ENCODE assay signal across 18 mouse cellular contexts in the genomic region with DNA sequence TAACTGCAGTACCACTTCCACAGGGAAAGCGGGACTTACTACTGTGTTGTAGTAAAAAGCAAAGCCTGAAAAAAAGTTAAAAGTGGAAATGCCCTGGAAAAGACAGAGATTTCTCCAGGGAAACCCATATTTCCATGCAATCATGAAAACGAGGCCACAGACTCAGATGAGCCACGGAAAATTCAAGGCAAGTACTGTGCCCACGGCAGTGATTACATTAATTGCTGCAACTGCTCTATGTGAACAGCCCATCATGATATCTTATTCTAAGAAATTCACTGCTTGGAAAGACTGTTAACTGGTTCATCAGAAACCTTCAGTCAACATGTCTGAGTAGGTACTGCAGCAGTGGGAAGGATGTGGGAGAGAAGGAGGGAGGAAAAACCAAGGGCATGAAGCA.
"Had no signal": no experiment of that assay in that cellular context is flagged by ENCODE, and none has a peak within 500 bp of the region (broad histone marks: within the 10 kb centered on the region; RNA-seq: fewer than 3 reads in every experiment).

No protein-coding gene starts in this region.

- H3K4me2 ChIP-seq: kidney, embryonic 15.5 days; liver, embryonic 13.5 days; midbrain, embryonic 15.5 days; neural tube, embryonic 12.5 days; stomach, embryonic 15.5 days had no signal

- H3K4me3 ChIP-seq: kidney, embryonic 15.5 days; left cerebral cortex, adult 2 months; liver, embryonic 13.5 days; midbrain, embryonic 15.5 days; neural tube, embryonic 12.5 days; stomach, embryonic 15.5 days had no signal

- H3K9ac ChIP-seq: kidney, embryonic 15.5 days; liver, embryonic 13.5 days; midbrain, embryonic 15.5 days; neural tube, embryonic 12.5 days; stomach, embryonic 15.5 days had no signal

- H3K36me3 ChIP-seq: kidney, embryonic 15.5 days; liver, embryonic 13.5 days; midbrain, embryonic 15.5 days; neural tube, embryonic 12.5 days; stomach, embryonic 15.5 days had no signal

- DNase-seq: kidney, adult 11 months; kidney, adult 8-10 months; kidney, postnatal 10 days; kidney, postnatal 36 days; layer of hippocampus, postnatal 36 days; liver, embryonic 13.5 days; lung, adult 2 months; lung, postnatal 14 days; lung, postnatal 4 days; retina, postnatal 1 day; right cerebral cortex, postnatal 25 days; spleen, adult 18-20 months; thymus, postnatal 25 days had no signal

- H3K4me1 ChIP-seq: kidney, embryonic 15.5 days; liver, embryonic 13.5 days; midbrain, embryonic 15.5 days; neural tube, embryonic 12.5 days; stomach, embryonic 15.5 days had no signal

- ATAC-seq: midbrain, embryonic 15.5 days had no signal

- H3K9me3 ChIP-seq: kidney, embryonic 15.5 days; liver, embryonic 13.5 days; midbrain, embryonic 15.5 days; neural tube, embryonic 12.5 days; stomach, embryonic 15.5 days had no signal

- H3K27ac ChIP-seq: kidney, embryonic 15.5 days; left cerebral cortex, adult 2 months; liver, embryonic 13.5 days; midbrain, embryonic 15.5 days; neural tube, embryonic 12.5 days; stomach, embryonic 15.5 days had no signal

- H3K27me3 ChIP-seq: kidney, embryonic 15.5 days; liver, embryonic 13.5 days; midbrain, embryonic 15.5 days; neural tube, embryonic 12.5 days; stomach, embryonic 15.5 days had no signal
